Mouse (Mus musculus) erythroblast, embryonic 14.5 days (primary cell): ENCODE data around the gene Rbp2. TPM values are rescaled to one million over a fixed set of nuclear protein-coding genes. Genes with fewer than 3 reads are reported as not detected.

ENCODE experiments used
- H3K27me3 ChIP-seq: 2 replicates; pipeline ENCODE4 v1.6.1; 2012; ENCODE audit warnings: inconsistent platforms; ENCODE audit not compliant: control insufficient read depth
- H3K36me3 ChIP-seq: 2 replicates; pipeline ENCODE4 v1.6.1; 2012; ENCODE audit warnings: mild to moderate bottlenecking, inconsistent platforms; ENCODE audit not compliant: control insufficient read depth
- H3K4me1 ChIP-seq: 2 replicates; pipeline ENCODE4 v1.6.1; 2012; ENCODE audit warnings: inconsistent platforms; ENCODE audit not compliant: control insufficient read depth
- H3K4me3 ChIP-seq: replicated peaks from 2 replicates; pipeline ENCODE3; 2012; ENCODE audit warnings: moderate library complexity, mild to moderate bottlenecking, inconsistent platforms
- H3K9me3 ChIP-seq: 2 replicates; pipeline ENCODE4 v1.6.1; 2012; ENCODE audit warnings: low read length, inconsistent platforms, mixed read lengths; ENCODE audit not compliant: control insufficient read depth
- GATA1 ChIP-seq: IDR thresholded peaks from 2 replicates; pipeline ENCODE4 v1.6.1; 2012; ENCODE audit warnings: low read length, inconsistent platforms, mixed read lengths
- TAL1 ChIP-seq: IDR thresholded peaks from 3 replicates; pipeline ENCODE4 v1.6.1; 2012; ENCODE audit warnings: low read length, inconsistent platforms, mixed read lengths
- polyA plus RNA-seq: library from polyadenylated mRNA; stranded (reverse); fragments of >175 nt; gene quantifications from 2 replicates; pipeline ENCODE4 v1.2.3, GENCODE M21; 2012

The Rbp2 gene
- not detected in 2 replicates for polyA plus RNA-seq

- peaks cover 18% of the 10 kb centered on the region for H3K4me1 ChIP-seq
- TF ChIP-seq GATA1: no peak
- no peak for TF ChIP-seq TAL1
- H3K4me3 ChIP-seq: no peak within 1 kb of the TSS
These were observed at the start of gene Rbp2 for GRCm38 (mm10) chr9:98485815-98486214. TSS of gene Rbp2 (plus strand) at chr9:98486115.

DNA sequence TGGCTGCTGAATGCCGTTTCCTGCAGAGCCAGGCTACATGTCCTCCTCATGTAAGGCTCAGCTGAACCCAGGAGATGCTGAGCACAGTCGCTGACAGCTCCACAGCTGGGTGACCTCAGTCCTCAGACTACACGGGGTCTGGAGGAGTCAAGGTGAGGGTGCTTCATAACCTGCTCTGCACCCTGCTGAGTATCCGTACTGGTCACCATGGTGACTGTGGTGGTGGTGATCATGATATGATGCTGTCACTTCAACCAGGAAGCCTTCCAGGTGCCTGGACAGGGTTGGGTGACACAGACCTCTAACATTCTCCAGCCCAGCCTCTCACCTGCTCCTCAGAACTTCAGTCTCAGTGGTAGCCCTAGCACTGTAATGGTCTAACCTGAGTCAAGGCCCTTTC lies 48.1 kb upstream of the Rbp2 start:
- H3K4me3 ChIP-seq: no peak overlapping the region
- TF ChIP-seq GATA1 (no peak), TAL1 (no peak)
- peaks cover 2% of the 10 kb centered on the region; the same call in 1 of the 2 replicates for H3K27me3 ChIP-seq
- H3K36me3 ChIP-seq: peaks cover 2% of the 10 kb centered on the region; the same call in 1 of the 2 replicates
- H3K9me3 ChIP-seq: no peaks in the 10 kb centered on the region
- no peaks in the 10 kb centered on the region; the same call in 1 of the 2 replicates for H3K4me1 ChIP-seq

More at GRCm38 (mm10) chr9:98485815-98486214, at the start of gene Rbp2:
- H3K9me3 ChIP-seq: no peaks in the 10 kb centered on the region
- H3K36me3 ChIP-seq: no peaks in the 10 kb centered on the region
- no peaks in the 10 kb centered on the region for H3K27me3 ChIP-seq

DNA sequence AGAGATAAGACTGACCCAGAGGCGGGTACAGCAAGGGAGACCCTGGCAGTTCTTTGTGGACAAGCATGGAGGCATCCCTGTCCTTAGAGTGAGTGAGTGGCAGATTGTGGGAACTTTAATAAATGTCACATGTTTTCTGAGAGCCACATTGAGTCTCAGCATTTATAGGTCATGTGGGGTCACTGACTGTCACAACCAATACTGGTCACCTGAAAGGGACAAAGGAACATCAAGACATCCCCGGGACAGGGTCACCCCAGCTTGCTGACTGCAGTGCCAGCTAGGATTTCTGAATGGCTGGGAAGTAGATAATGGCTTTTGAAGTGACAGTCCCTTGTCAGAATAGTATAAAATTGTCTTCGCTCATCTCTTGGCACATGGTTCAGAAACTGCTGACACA lies 46.8 kb upstream of the Rbp2 start:
- H3K4me1 ChIP-seq: no peaks in the 10 kb centered on the region; the same call in 1 of the 2 replicates
- peaks cover 2% of the 10 kb centered on the region; the same call in 1 of the 2 replicates for H3K36me3 ChIP-seq
- H3K9me3 ChIP-seq: no peaks in the 10 kb centered on the region
- H3K4me3 ChIP-seq: no peak overlapping the region
- TF ChIP-seq GATA1 (no peak), TAL1 (no peak)
- peaks cover 2% of the 10 kb centered on the region; the same call in 1 of the 2 replicates for H3K27me3 ChIP-seq

DNA sequence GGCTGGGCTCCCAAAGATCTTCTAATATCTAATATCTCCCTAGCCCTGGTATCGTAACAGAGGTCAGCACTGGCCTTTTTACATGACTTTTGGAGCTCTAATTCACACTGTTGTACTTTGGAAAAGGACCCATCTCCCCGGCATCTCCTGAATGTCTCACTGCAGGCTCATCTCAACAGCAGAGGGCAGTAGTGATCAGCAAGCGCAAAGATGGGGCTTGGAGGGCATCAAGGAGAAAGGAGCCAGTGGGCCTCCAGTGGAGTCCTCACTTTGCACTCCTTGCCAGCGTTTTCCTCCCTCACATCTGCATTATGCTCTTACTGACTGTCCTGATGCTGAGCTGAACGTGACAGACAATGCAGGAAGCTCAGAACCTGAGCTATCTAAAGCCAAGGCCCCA lies 43.3 kb upstream of the Rbp2 start:
- TF ChIP-seq TAL1 (no peak), GATA1 (no peak)
- H3K4me1 ChIP-seq: no peaks in the 10 kb centered on the region
- H3K9me3 ChIP-seq: no peaks in the 10 kb centered on the region
- H3K27me3 ChIP-seq: peaks cover 2% of the 10 kb centered on the region; the same call in 1 of the 2 replicates
- peaks cover 2% of the 10 kb centered on the region; the same call in 1 of the 2 replicates for H3K36me3 ChIP-seq
- no peak overlapping the region for H3K4me3 ChIP-seq

DNA sequence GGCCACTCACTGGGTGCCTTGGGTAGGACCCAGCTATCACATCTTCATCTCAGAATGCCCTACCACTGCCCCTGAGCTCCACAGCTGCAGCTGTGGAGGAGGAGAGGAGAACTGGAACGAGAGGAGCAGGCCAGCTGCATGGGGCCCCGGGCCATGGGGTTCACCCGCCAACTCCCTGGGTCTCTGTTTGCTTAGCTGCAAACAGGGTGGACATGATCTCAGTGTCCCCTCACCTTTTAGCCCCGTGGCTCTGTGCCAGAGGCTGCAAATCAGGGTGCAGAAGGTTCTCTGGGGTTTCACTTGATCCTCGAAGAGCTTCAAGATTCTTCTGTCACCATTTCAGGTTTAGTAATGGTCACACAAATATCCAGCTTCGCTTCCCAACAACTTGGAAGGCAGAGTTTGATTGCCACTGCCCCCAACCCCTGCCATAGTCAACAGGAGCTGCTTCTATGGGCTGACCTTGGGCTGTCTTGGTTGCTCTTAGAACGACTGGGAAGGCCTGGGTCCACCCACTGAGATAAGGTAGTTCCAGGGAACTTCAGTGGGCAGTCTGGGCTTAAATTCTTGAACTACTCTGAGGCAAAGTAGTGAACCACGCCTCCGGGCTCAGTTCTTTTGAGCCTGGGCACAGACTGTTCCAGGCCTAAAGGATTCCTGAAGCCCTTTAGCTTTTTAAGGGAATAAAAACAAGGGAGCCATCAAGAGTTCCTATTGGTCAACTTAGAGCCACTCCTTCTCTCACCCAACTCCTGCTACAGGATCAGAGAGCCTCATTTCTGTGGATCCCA lies 40.4 kb upstream of the Rbp2 start:
- peaks cover 2% of the 10 kb centered on the region; the same call in 1 of the 2 replicates for H3K36me3 ChIP-seq
- no peaks in the 10 kb centered on the region for H3K9me3 ChIP-seq
- no peak overlapping the region for H3K4me3 ChIP-seq
- H3K27me3 ChIP-seq: peaks cover 2% of the 10 kb centered on the region; the same call in 1 of the 2 replicates
- no peak for TF ChIP-seq TAL1
- H3K4me1 ChIP-seq: no peaks in the 10 kb centered on the region

DNA sequence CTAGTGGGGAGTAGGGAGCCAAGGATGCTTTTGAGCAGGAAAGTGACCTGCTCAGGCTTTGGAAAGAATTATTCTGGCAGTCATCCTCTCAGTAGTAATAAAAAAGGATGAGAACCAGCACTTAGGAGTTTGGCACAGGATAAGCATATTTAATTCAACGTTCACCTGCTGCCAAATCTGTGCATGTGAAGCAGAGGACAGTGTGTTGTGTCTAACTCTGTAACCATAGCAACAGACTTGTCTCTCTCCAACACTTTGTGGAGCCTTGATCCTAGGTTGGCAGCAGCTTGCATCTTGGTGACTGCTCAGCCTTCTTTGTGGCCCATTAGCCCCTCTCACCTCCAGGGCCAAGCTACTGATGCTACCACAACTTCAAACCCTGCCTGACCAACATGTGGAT lies 34.9 kb upstream of the Rbp2 start:
- no peak for TF ChIP-seq TAL1
- no peak for TF ChIP-seq GATA1
- no peaks in the 10 kb centered on the region; the same call in 1 of the 2 replicates for H3K36me3 ChIP-seq
- H3K4me1 ChIP-seq: no peaks in the 10 kb centered on the region
- no peaks in the 10 kb centered on the region for H3K27me3 ChIP-seq
- H3K4me3 ChIP-seq: no peak overlapping the region
- H3K9me3 ChIP-seq: no peaks in the 10 kb centered on the region

GRCm38 (mm10) chr9:98466709-98467108 lies 19.2 kb upstream of the Rbp2 start:
- no peaks in the 10 kb centered on the region for H3K36me3 ChIP-seq
- TF ChIP-seq GATA1 (no peak), TAL1 (no peak)
- no peak overlapping the region for H3K4me3 ChIP-seq
- H3K4me1 ChIP-seq: no peaks in the 10 kb centered on the region
- H3K27me3 ChIP-seq: no peaks in the 10 kb centered on the region
- no peaks in the 10 kb centered on the region for H3K9me3 ChIP-seq

GRCm38 (mm10) chr9:98480172-98480749 lies 5.7 kb upstream of the Rbp2 start:
- TF ChIP-seq GATA1: no peak
- no peaks in the 10 kb centered on the region for H3K27me3 ChIP-seq
- H3K4me3 ChIP-seq: no peak overlapping the region
- no peaks in the 10 kb centered on the region for H3K36me3 ChIP-seq
- H3K4me1 ChIP-seq: no peaks in the 10 kb centered on the region
- no peaks in the 10 kb centered on the region for H3K9me3 ChIP-seq

GRCm38 (mm10) chr9:98482256-98482655 lies 3.7 kb upstream of the Rbp2 start:
- no peak for TF ChIP-seq TAL1
- TF ChIP-seq GATA1: no peak
- Histone ChIP-seq H3K4me3 (no peak overlapping the region), H3K27me3 (no peaks in the 10 kb centered on the region), H3K36me3 (no peaks in the 10 kb centered on the region), H3K4me1 (no peaks in the 10 kb centered on the region), H3K9me3 (no peaks in the 10 kb centered on the region)
